Mouse (Mus musculus): Measurements from ENCODE around the gene Slc2a6. TPM values are rescaled to one million over a fixed set of nuclear protein-coding genes. Genes with fewer than 3 reads are reported as not detected.

The Slc2a6 gene
- total and polyA plus RNA-seq, 3 experiments, result 22.1 to 55.9 (median 43.3) TPM

DNA sequence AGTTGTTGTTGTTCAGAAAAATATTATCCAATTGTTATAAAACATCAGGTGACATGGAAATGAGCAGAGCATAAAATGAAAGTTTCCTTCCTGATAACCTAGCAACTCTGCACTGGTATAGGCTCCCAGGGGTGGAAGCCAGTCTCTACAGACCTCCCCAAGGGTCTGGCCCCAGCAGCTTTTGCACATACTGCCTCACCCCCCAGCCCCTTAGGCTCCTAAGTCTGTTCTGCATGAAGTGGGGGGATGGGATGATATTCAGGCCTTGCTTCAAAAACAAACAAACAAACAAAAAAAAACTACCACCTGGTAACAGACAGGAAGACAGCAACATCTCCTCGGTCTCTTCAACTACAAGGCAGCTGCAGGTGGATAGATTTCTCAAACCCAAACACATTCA lies 47.4 kb downstream of the Slc2a6 start:
- no peak for DNase-seq (ENCODE audit: extremely low read depth)
- no peak overlapping the region for H3K9ac ChIP-seq (ENCODE audit: insufficient read depth, low read depth)
- H3K4me3 ChIP-seq (replicated peaks in 1 of 3; ENCODE audit: low read depth in 2 of 3, low read length in 2 of 3, poor library complexity in 1 of 3), result no peak overlapping the region
- no peak overlapping the region for H3K27ac ChIP-seq (ENCODE audit: insufficient read depth, low read depth)
- in situ Hi-C loops (cut with MboI; ENCODE audit: low pct_ligation_motif_present, low pct_unique_long_range_greater_than_20kb, low sequenced_read_pairs), result no loop called here
- TF ChIP-seq USF1 (IDR thresholded peaks at IDR 0.05; ENCODE audit: low read depth, low read length), result no peak
- TF ChIP-seq CHD2 (IDR thresholded peaks at IDR 0.05; ENCODE audit: low read length), result no peak
- no peak for TF ChIP-seq TBP (conservative IDR thresholded peaks at IDR 0.05; ENCODE audit: low read depth, low read length)
- TF ChIP-seq E2F4 (IDR thresholded peaks at IDR 0.05; ENCODE audit: insufficient replicate concordance, low read depth, low read length), result no peak
- TF ChIP-seq IRF4 (IDR thresholded peaks at IDR 0.05; ENCODE audit: low read depth, low read length), result no peak
- TF ChIP-seq USF2 (conservative IDR thresholded peaks at IDR 0.05; ENCODE audit: low read depth, low read length), result no peak
- TF ChIP-seq BHLHE40 (IDR thresholded peaks at IDR 0.05; ENCODE audit: low read depth, low read length), result no peak
- no peak for TF ChIP-seq ELF1 (IDR thresholded peaks at IDR 0.05; ENCODE audit: low read depth, low read length)
- TF ChIP-seq MYC (IDR thresholded peaks at IDR 0.05; ENCODE audit: low read depth, low read length), result no peak
- TF ChIP-seq ZKSCAN1 (IDR thresholded peaks at IDR 0.05; ENCODE audit: borderline replicate concordance, low read depth, low read length), result no peak
- TF ChIP-seq POLR2A (IDR thresholded peaks at IDR 0.05; ENCODE audit: low read depth, low read length), result no peak
- TF ChIP-seq TCF12 (IDR thresholded peaks at IDR 0.05; ENCODE audit: low read depth, low read length), result no peak
- no peak for TF ChIP-seq NELFE (IDR thresholded peaks at IDR 0.05; ENCODE audit: low read depth, low read length)
- no peak for TF ChIP-seq MXI1 (IDR thresholded peaks at IDR 0.05; ENCODE audit: low read depth, low read length)
- no peak for TF ChIP-seq SMC3 (IDR thresholded peaks at IDR 0.05; ENCODE audit: low read depth, low read length)
- TF ChIP-seq EP300 (IDR thresholded peaks at IDR 0.05; ENCODE audit: low read length), result no peak
- no peak for TF ChIP-seq MAFK (IDR thresholded peaks at IDR 0.05; ENCODE audit: insufficient replicate concordance, low read length)
- TF ChIP-seq KAT2A (IDR thresholded peaks at IDR 0.05; ENCODE audit: insufficient replicate concordance, low read length), result no peak
- no peak for TF ChIP-seq ZC3H11A (IDR thresholded peaks at IDR 0.05; ENCODE audit: low read depth, low read length)
- no peak for TF ChIP-seq JUN (IDR thresholded peaks at IDR 0.05; ENCODE audit: insufficient read depth, low read depth, low read length)
- H3K9me3 ChIP-seq (replicated peaks; ENCODE audit: low read length), result no peaks in the 10 kb centered on the region
- no peak overlapping the region for H3K4me2 ChIP-seq (ENCODE audit: insufficient read depth, low read depth, poor library complexity, severe bottlenecking)
- no peaks in the 10 kb centered on the region for H3K36me3 ChIP-seq (replicated peaks in 1 of 2; ENCODE audit: control insufficient read depth in 1 of 2, insufficient read depth in 1 of 2, low read length in 1 of 2)
- peaks cover 13% of the 10 kb centered on the region for H3K27me3 ChIP-seq (replicated peaks)
- dilution Hi-C loops (cut with MboI; ENCODE audit: extremely low pct_ligation_motif_present, extremely low pct_unique_long_range_greater_than_20kb, low sequenced_read_pairs), result no loop called here
- no peaks in the 10 kb centered on the region for H3K79me2 ChIP-seq (replicated peaks; ENCODE audit: control insufficient read depth, extremely low read depth, insufficient read depth, poor library complexity, severe bottlenecking)
- H3K4me1 ChIP-seq (ENCODE audit: control insufficient read depth in 1 of 2, insufficient read depth in 2 of 2), result no peaks in the 10 kb centered on the region

DNA sequence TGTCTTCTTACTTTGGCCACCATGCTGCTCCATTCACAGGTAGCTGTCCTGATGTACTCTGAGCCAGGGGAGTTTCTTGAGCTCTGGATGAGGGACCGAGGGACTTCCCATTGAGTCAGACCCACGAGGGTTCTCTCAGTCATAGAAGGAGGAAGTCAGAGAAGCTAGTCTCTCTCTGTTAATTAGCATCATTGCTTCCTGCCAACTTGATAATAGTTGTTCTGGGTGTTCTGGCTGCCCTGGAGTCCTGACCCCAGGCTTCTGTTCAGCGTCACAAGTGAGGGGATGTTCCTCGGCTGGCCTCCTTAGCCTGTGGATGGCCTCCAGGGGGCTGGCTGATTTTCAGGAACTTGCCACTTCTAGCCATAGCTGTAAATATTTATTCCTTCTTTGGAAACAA lies 53.8 kb downstream of the Slc2a6 start:
- TF ChIP-seq MEF2A (IDR thresholded peaks at IDR 0.05; ENCODE audit: borderline replicate concordance, low read depth, low read length) (no peak), PAX5 (IDR thresholded peaks at IDR 0.05; ENCODE audit: low read length) (no peak), USF2 (conservative IDR thresholded peaks at IDR 0.05; ENCODE audit: low read depth, low read length) (no peak), CTCF (conservative IDR thresholded peaks at IDR 0.05 in 1 of 2, IDR thresholded peaks at IDR 0.05 in 1 of 2; ENCODE audit: low read depth in 2 of 2, low read length in 2 of 2) (no peak), SMC3 (IDR thresholded peaks at IDR 0.05; ENCODE audit: low read depth, low read length) (no peak), RCOR1 (conservative IDR thresholded peaks at IDR 0.05; ENCODE audit: low read depth, low read length) (no peak), TCF12 (IDR thresholded peaks at IDR 0.05; ENCODE audit: low read depth, low read length) (peak; percentile 31; the same call in 1 of the 2 replicates), MYC (IDR thresholded peaks at IDR 0.05; ENCODE audit: low read depth, low read length) (no peak), ELF1 (IDR thresholded peaks at IDR 0.05; ENCODE audit: low read depth, low read length) (peak; percentile 55; the same call in 1 of the 2 replicates), EP300 (IDR thresholded peaks at IDR 0.05; ENCODE audit: low read length) (no peak; the same call in 1 of the 2 replicates)
- dilution Hi-C loops (cut with MboI; ENCODE audit: extremely low pct_ligation_motif_present, extremely low pct_unique_long_range_greater_than_20kb, low sequenced_read_pairs), result no loop called here

More for the DNA sequence above, 53.8 kb downstream of the Slc2a6 start:
- Histone ChIP-seq H3K4me3 (replicated peaks in 1 of 3; ENCODE audit: low read depth in 2 of 3, low read length in 2 of 3, poor library complexity in 1 of 3) (peak overlapping the region in 1 of 3 experiments; percentile 23), H3K4me2 (ENCODE audit: insufficient read depth, low read depth, poor library complexity, severe bottlenecking) (peak overlapping the region; percentile 33; the same call in 1 of the 2 replicates), H3K4me1 (ENCODE audit: control insufficient read depth in 1 of 2, insufficient read depth in 2 of 2) (peaks cover 11 to 30% of the 10 kb centered on the region in 2 experiments), H3K36me3 (replicated peaks in 1 of 2; ENCODE audit: control insufficient read depth in 1 of 2, insufficient read depth in 1 of 2, low read length in 1 of 2) (no peaks in the 10 kb centered on the region), H3K79me2 (replicated peaks; ENCODE audit: control insufficient read depth, extremely low read depth, insufficient read depth, poor library complexity, severe bottlenecking) (no peaks in the 10 kb centered on the region), H3K9me3 (replicated peaks; ENCODE audit: low read length) (no peaks in the 10 kb centered on the region), H3K9ac (ENCODE audit: insufficient read depth, low read depth) (peak overlapping the region; percentile 26; the same call in 1 of the 2 replicates), H3K27ac (ENCODE audit: insufficient read depth, low read depth) (no peak overlapping the region), H3K27me3 (replicated peaks) (peaks cover 6% of the 10 kb centered on the region)
- in situ Hi-C loops (cut with MboI; ENCODE audit: low pct_ligation_motif_present, low pct_unique_long_range_greater_than_20kb, low sequenced_read_pairs), result loop anchor here (5.0 kb wide), 1 partner anchor 33 kb away; the partner anchor contains the start of gene Cacfd1
- DNase-seq (ENCODE audit: extremely low read depth), result peak; percentile 78
